Mouse (Mus musculus) ES-E14 (cell line): ENCODE measurements around the gene Fahd1. TPM values are rescaled to one million over a fixed set of nuclear protein-coding genes. Genes with fewer than 3 reads are reported as not detected.
A peak's percentile ranks its signal among the peaks of the same experiment; 100 is the strongest.

Source experiments
- DNase-seq: peaks from one replicate; pipeline ENCODE4 v3.0.0-alpha.2; 2013; ENCODE audit warnings: low read depth, low spot score
- H3K27ac ChIP-seq: 2 replicates; pipeline ENCODE4 v1.5.1; 2012; ENCODE audit warnings: low read depth, mild to moderate bottlenecking, low read length, moderate library complexity, mixed read lengths; ENCODE audit not compliant: poor library complexity, insufficient read depth, severe bottlenecking
- H3K36me3 ChIP-seq: 2 replicates; pipeline ENCODE4 v1.6.1; 2012; ENCODE audit warnings: mild to moderate bottlenecking, low read length, moderate library complexity, mixed read lengths; ENCODE audit not compliant: control insufficient read depth, poor library complexity, insufficient read depth, severe bottlenecking
- H3K4me1 ChIP-seq, 2 experiments: fragments of 150-350 bp in 1 of 2; sonication (generic) in 1 of 2; 2 replicates each; pipeline ENCODE4 v1.6.1; 2012; ENCODE audit warnings: low read length in 2 of 2, mild to moderate bottlenecking in 1 of 2, mixed read lengths in 1 of 2; ENCODE audit not compliant: control insufficient read depth in 2 of 2, insufficient read depth in 2 of 2, poor library complexity in 1 of 2
- H3K4me3 ChIP-seq, 2 experiments: fragments of 150-350 bp in 1 of 2; sonication (generic) in 1 of 2; 2 replicates each; pipeline ENCODE4 v1.5.1; 2012; ENCODE audit warnings: low read length in 2 of 2, low read depth in 1 of 2, mild to moderate bottlenecking in 1 of 2, mixed read lengths in 1 of 2; ENCODE audit not compliant: insufficient read depth in 1 of 2, poor library complexity in 1 of 2, severe bottlenecking in 1 of 2
- H3K9ac ChIP-seq: 2 replicates; pipeline ENCODE4 v1.6.1; 2012; ENCODE audit warnings: low read depth, mild to moderate bottlenecking, low read length, mixed read lengths; ENCODE audit not compliant: poor library complexity, insufficient read depth, severe bottlenecking
- H3K9me3 ChIP-seq: fragments of 150-350 bp; sonication (generic); 2 replicates; pipeline ENCODE4 v1.6.1; 2012; ENCODE audit warnings: low read depth, mild to moderate bottlenecking, low read length; ENCODE audit not compliant: control insufficient read depth, insufficient read depth
- CHD2 ChIP-seq: IDR thresholded peaks from 2 replicates; pipeline ENCODE4 v1.6.1; 2014; ENCODE audit warnings: mild to moderate bottlenecking, low read depth, low read length, inconsistent platforms
- HCFC1 ChIP-seq: IDR thresholded peaks from 2 replicates; pipeline ENCODE4 v1.6.1; 2012; ENCODE audit warnings: low read length, inconsistent platforms, borderline replicate concordance; ENCODE audit not compliant: insufficient read depth
- MAFK ChIP-seq: IDR thresholded peaks from 2 replicates; pipeline ENCODE4 v1.6.1; 2014; ENCODE audit warnings: mild to moderate bottlenecking, low read depth, low read length, inconsistent platforms; ENCODE audit not compliant: insufficient read depth
- ZC3H11A ChIP-seq: IDR thresholded peaks from 2 replicates; pipeline ENCODE4 v1.6.1; 2012; ENCODE audit warnings: low read depth, mild to moderate bottlenecking, inconsistent platforms, low read length, borderline replicate concordance
- ZNF384 ChIP-seq: IDR thresholded peaks from 2 replicates; pipeline ENCODE4 v1.6.1; 2012; ENCODE audit warnings: low read depth, low read length, inconsistent platforms
- in situ Hi-C, 2 experiments: fragments of 600-800 bp; cut with MboI; formaldehyde crosslinking; loops; one replicate each; pipeline ENCODE4 v1.15.1; 2025; ENCODE audit warnings: low sequenced_read_pairs in 2 of 2, inconsistent platforms in 1 of 2; ENCODE audit not compliant: unreplicated experiment in 2 of 2
- total RNA-seq: library from RNA; depleted of rRNA; stranded (reverse); fragments of 300-350 nt; gene quantifications from 2 replicates; pipeline ENCODE4 v1.2.3, GENCODE M21; 2012

Gene Fahd1
- total RNA-seq, 1 experiment = 9.7 TPM

GRCm38 (mm10) chr17:24890151-24891092, 40.3 kb upstream of the Fahd1 start:
- Histone ChIP-seq H3K4me1 (peaks cover 0 to 9% of the 10 kb centered on the region in 2 experiments; a peak in 1 of 4 replicates), H3K36me3 (peaks cover 36% of the 10 kb centered on the region), H3K4me3 (no peak overlapping the region), H3K9ac (no peak overlapping the region), H3K9me3 (no peaks in the 10 kb centered on the region), H3K27ac (no peak overlapping the region)
- in situ Hi-C loops = no loop called here
- no peak for DNase-seq
- TF ChIP-seq CHD2 (no peak), ZNF384 (no peak), HCFC1 (no peak), MAFK (no peak), ZC3H11A (no peak)

GRCm38 (mm10) chr17:24888862-24889261, 38.7 kb upstream of the Fahd1 start:
- no peak for DNase-seq
- H3K27ac ChIP-seq = no peak overlapping the region
- peaks cover 0 to 8% of the 10 kb centered on the region in 2 experiments; a peak in 2 of 4 replicates for H3K4me1 ChIP-seq
- H3K9me3 ChIP-seq = no peaks in the 10 kb centered on the region
- no peak overlapping the region for H3K4me3 ChIP-seq
- in situ Hi-C loops = no loop called here
- peaks cover 40% of the 10 kb centered on the region for H3K36me3 ChIP-seq
- no peak overlapping the region for H3K9ac ChIP-seq
- no peak for TF ChIP-seq MAFK
- TF ChIP-seq CHD2 = no peak
- TF ChIP-seq HCFC1 = no peak
- no peak for TF ChIP-seq ZNF384
- TF ChIP-seq ZC3H11A = no peak

- Histone ChIP-seq H3K36me3 (peaks cover 41% of the 10 kb centered on the region), H3K27ac (no peak overlapping the region), H3K9ac (peak overlapping the region; percentile 86), H3K4me3 (peak overlapping the region; percentile 77 to 88), H3K9me3 (no peaks in the 10 kb centered on the region), H3K4me1 (peaks cover 0 to 8% of the 10 kb centered on the region in 2 experiments; a peak in 2 of 4 replicates)
- in situ Hi-C loops = no loop called here
- no peak for DNase-seq
- TF ChIP-seq CHD2 = no peak
- TF ChIP-seq ZC3H11A = no peak
- TF ChIP-seq MAFK = no peak
- TF ChIP-seq HCFC1 = no peak
- TF ChIP-seq ZNF384 = no peak
Measured at GRCm38 (mm10) chr17:24887291-24888080, 37.3 kb upstream of the Fahd1 start.

- DNase-seq = no peak
- Histone ChIP-seq H3K4me3 (peak overlapping the region; percentile 77 to 88), H3K9me3 (no peaks in the 10 kb centered on the region), H3K36me3 (peaks cover 36% of the 10 kb centered on the region), H3K4me1 (peaks cover 0 to 8% of the 10 kb centered on the region in 2 experiments; a peak in 2 of 4 replicates), H3K9ac (peak overlapping the region; percentile 86), H3K27ac (peak overlapping the region; percentile 28; the same call in 1 of the 2 replicates)
- in situ Hi-C loops = no loop called here
- TF ChIP-seq MAFK = no peak
- TF ChIP-seq ZC3H11A = no peak
- no peak; the same call in 1 of the 2 replicates for TF ChIP-seq HCFC1
- TF ChIP-seq CHD2 = no peak
- TF ChIP-seq ZNF384 = no peak
Measured at GRCm38 (mm10) chr17:24886932-24887271, 36.7 kb upstream of the Fahd1 start.
